In genomic region chr16:62804621-62805020, GRCm38 (mm10) we compare ENCODE assay signal across 21 mouse cellular contexts. TPM values are rescaled to one million over a fixed set of nuclear protein-coding genes. Genes with fewer than 3 reads are reported as not detected.
DNase-seq lines count a peak whose midpoint lies in the region; ATAC-seq lines count a peak whose summit lies in the region.
"Had no signal": no experiment of that assay in that cellular context is flagged by ENCODE, and none has a peak within 500 bp of the region (broad histone marks: within the 10 kb centered on the region; RNA-seq: fewer than 3 reads in every experiment).

No protein-coding gene starts in this region.

- ATAC-seq in frontal cortex, adult (ENCODE audit: low TSS enrichment) = 0 out of 2 replicates have a peak, but pooled peaks have one; percentile 24
- ATAC-seq in granulocyte monocyte progenitor cell, adult 5-6 weeks (replicated peaks; ENCODE audit: poor library complexity, severe bottlenecking) = peak; percentile 84
- peak; percentile 88 for ATAC-seq in megakaryocyte progenitor cell, adult 5-6 weeks (replicated peaks; ENCODE audit: poor library complexity)
- ATAC-seq: activated CD4-positive, CD25-positive, alpha-beta regulatory T cell, adult 4 months; CD4-positive, CD25-positive, alpha-beta regulatory T cell, adult 4 months; forebrain, embryonic 13.5 days; forebrain, embryonic 15.5 days; Patski had no signal

- DNase-seq in frontal cortex, postnatal 10 days (ENCODE audit: low spot score in 2 of 2) = no peak
- DNase-seq in ovary, adult 18-20 months (ENCODE audit: low spot score) = no peak
- DNase-seq: adrenal gland, adult 8-10 months; adrenal gland, postnatal 14 days; adrenal gland, postnatal 36 days; B cell, adult 2 months; cerebellum, adult 11-12 months; cerebellum, adult 2 months; cerebellum, adult 9-10 months; cerebellum, postnatal 10 days; cerebellum, postnatal 25 days had no signal

RNA-seq across cellular contexts. Expression of gene Stx19, which starts 9.9 kb away (rescaled TPM):
- total RNA-seq in granulocyte monocyte progenitor cell, adult 5-6 weeks (2014; fragmentation: Nextera tagmentation) = not detected in 2 replicates
- total RNA-seq in granulocyte monocyte progenitor cell, adult 5-6 weeks (2017) = not detected in 2 replicates
- total RNA-seq in megakaryocyte progenitor cell, adult 5-6 weeks (2015) = not detected in 2 replicates
- total RNA-seq in megakaryocyte progenitor cell, adult 5-6 weeks (2017) = not detected in 2 replicates
- total RNA-seq: adrenal gland, adult 18-20 months; adrenal gland, adult 8-10 months; adrenal gland, postnatal 14 days; adrenal gland, postnatal 36 days; CH12.LX had no signal

RNA-seq across cellular contexts. Expression of gene Nsun3, which starts 18.0 kb away (rescaled TPM):
- total RNA-seq in granulocyte monocyte progenitor cell, adult 5-6 weeks (2014; fragmentation: Nextera tagmentation) = 32.2 and 38.7 TPM in 2 replicates
- total RNA-seq in granulocyte monocyte progenitor cell, adult 5-6 weeks (2017) = 20.7 and 26.9 TPM in 2 replicates
- total RNA-seq in megakaryocyte progenitor cell, adult 5-6 weeks (2015) = 80.9 and 89.4 TPM in 2 replicates
- total RNA-seq in megakaryocyte progenitor cell, adult 5-6 weeks (2017) = 16.6 and 23.4 TPM in 2 replicates

RNA-seq across cellular contexts. Expression of gene Arl13b, which starts 42.2 kb away (rescaled TPM):
- total RNA-seq in granulocyte monocyte progenitor cell, adult 5-6 weeks (2014; fragmentation: Nextera tagmentation) = 6.9 and 10.7 TPM in 2 replicates
- 7.7 and 8.4 TPM in 2 replicates for total RNA-seq in granulocyte monocyte progenitor cell, adult 5-6 weeks (2017)
- total RNA-seq in megakaryocyte progenitor cell, adult 5-6 weeks (2015) = 8.3 and 8.8 TPM in 2 replicates
- 6.0 and 6.8 TPM in 2 replicates for total RNA-seq in megakaryocyte progenitor cell, adult 5-6 weeks (2017)

RNA-seq across cellular contexts. Expression of gene Pros1, which starts 49.5 kb away (rescaled TPM):
- 1.5 and 3.7 TPM in 2 replicates for total RNA-seq in granulocyte monocyte progenitor cell, adult 5-6 weeks (2014; fragmentation: Nextera tagmentation)
- 7.0 and 9.1 TPM in 2 replicates for total RNA-seq in granulocyte monocyte progenitor cell, adult 5-6 weeks (2017)
- total RNA-seq in megakaryocyte progenitor cell, adult 5-6 weeks (2015) = 2.3 and 3.8 TPM in 2 replicates
- total RNA-seq in megakaryocyte progenitor cell, adult 5-6 weeks (2017) = 4.1 and 6.1 TPM in 2 replicates

Comparison
In these comparisons a context has a peak if more than half of its experiments do, and no peak if none do; other contexts are left out.
1. ATAC-seq: peak in every context shown above with its lines; median percentile 88 in megakaryocyte progenitor cell, adult 5-6 weeks; 84 in granulocyte monocyte progenitor cell, adult 5-6 weeks; 24 in frontal cortex, adult.